Mouse (Mus musculus) heart, adult 2 months (tissue): ENCODE measurements at regions not wholly inside any gene's neighbourhood (a gene's known extent, or its start where the extent isn't known, plus 50 kb on each side); places are given as distances from the start of the nearest gene placed in this dataset.

ENCODE experiments used
- DNase-seq, 2 experiments: peaks; one replicate each; pipeline ENCODE4 v3.0.0; 2021
- H3K27ac ChIP-seq: fragments of 200-600 bp; 2 replicates; pipeline ENCODE4 v1.8.1; 2022
- H3K27me3 ChIP-seq: fragments of 200-500 bp; 2 replicates; pipeline ENCODE4 v1.6.1; 2012; ENCODE audit warnings: mild to moderate bottlenecking, low read length, inconsistent platforms, mixed read lengths; ENCODE audit not compliant: control insufficient read depth, insufficient read depth
- H3K36me3 ChIP-seq: fragments of 200-500 bp; 2 replicates; pipeline ENCODE4 v1.6.1; 2012; ENCODE audit warnings: low read length, inconsistent platforms; ENCODE audit not compliant: control insufficient read depth, insufficient read depth
- H3K4me1 ChIP-seq: fragments of 200-500 bp; 2 replicates; pipeline ENCODE4 v1.6.1; 2011; ENCODE audit warnings: low read length; ENCODE audit not compliant: control insufficient read depth, insufficient read depth
- H3K4me3 ChIP-seq: fragments of 200-600 bp; 2 replicates; pipeline ENCODE4 v1.8.1; 2022
- H3K79me2 ChIP-seq: fragments of 200-500 bp; replicated peaks from 2 replicates; pipeline ENCODE4 v1.6.1; 2012; ENCODE audit warnings: mild to moderate bottlenecking, inconsistent platforms, low read length, moderate library complexity, mixed read lengths; ENCODE audit not compliant: control insufficient read depth, insufficient read depth
- H3K9ac ChIP-seq: fragments of 200-500 bp; 2 replicates; pipeline ENCODE4 v1.6.1; 2012; ENCODE audit warnings: low read depth, mild to moderate bottlenecking, control low read depth, inconsistent platforms, low read length, mixed read lengths
- CTCF ChIP-seq: fragments of 200-600 bp; IDR thresholded peaks from 2 replicates; pipeline ENCODE4 v1.8.1; 2022; ENCODE audit warnings: antibody characterized with exemption, mild to moderate bottlenecking, moderate library complexity
- EP300 ChIP-seq: fragments of 200-500 bp; IDR thresholded peaks from 2 replicates; pipeline ENCODE4 v1.6.1; 2011; ENCODE audit warnings: low read depth, low read length, control low read depth; ENCODE audit not compliant: insufficient read depth
- POLR2A ChIP-seq: fragments of 200-500 bp; IDR thresholded peaks from 2 replicates; pipeline ENCODE4 v1.6.1; 2011; ENCODE audit warnings: mild to moderate bottlenecking, low read depth, low read length, control low read depth; ENCODE audit not compliant: insufficient read depth
- WGBS: fragments of 180-500 bp; shearing (Covaris S2); methylation state at CpG from one replicate; pipeline ENCODE4 v1.1.7; 2018; 5-methylcytosine and 5-hydroxymethylcytosine counted together
- intact Hi-C: fragments of 180-260 bp; cut with DNase I; formaldehyde crosslinking; loops from one replicate; pipeline ENCODE4 v1.15.1; 2025

DNA sequence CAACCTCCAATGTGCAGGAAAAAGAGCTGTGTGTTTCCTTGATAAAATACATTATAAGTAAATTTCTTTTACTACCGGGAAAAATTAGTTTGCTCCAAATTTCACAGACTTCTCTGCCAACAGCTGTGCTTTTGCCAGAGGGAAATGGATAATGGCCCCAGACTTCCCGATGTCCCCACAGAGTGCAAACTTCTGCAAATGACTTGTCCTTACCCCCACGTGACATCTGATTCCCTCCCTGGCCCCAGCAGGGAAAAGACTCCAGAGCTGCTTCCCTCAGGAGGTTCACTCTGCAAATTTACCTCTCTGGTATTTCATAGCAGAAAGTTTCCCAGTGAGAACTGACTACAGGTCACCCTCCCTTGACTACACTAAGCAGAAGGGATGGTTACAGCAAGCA, 159.3 kb downstream of the Fndc1 start:
- H3K79me2 ChIP-seq: no peaks in the 10 kb centered on the region
- H3K27ac ChIP-seq: no peak overlapping the region
- no peak for DNase-seq
- intact Hi-C loops: no loop called here
- no peaks in the 10 kb centered on the region for H3K36me3 ChIP-seq
- no peaks in the 10 kb centered on the region for H3K27me3 ChIP-seq
- no peak for TF ChIP-seq CTCF
- TF ChIP-seq POLR2A: no peak
- TF ChIP-seq EP300: no peak
- 41% methylated on average over 3 of the region's 3 CpGs for WGBS
- H3K4me3 ChIP-seq: no peak overlapping the region
- H3K9ac ChIP-seq: no peak overlapping the region
- peaks cover 1% of the 10 kb centered on the region for H3K4me1 ChIP-seq

DNA sequence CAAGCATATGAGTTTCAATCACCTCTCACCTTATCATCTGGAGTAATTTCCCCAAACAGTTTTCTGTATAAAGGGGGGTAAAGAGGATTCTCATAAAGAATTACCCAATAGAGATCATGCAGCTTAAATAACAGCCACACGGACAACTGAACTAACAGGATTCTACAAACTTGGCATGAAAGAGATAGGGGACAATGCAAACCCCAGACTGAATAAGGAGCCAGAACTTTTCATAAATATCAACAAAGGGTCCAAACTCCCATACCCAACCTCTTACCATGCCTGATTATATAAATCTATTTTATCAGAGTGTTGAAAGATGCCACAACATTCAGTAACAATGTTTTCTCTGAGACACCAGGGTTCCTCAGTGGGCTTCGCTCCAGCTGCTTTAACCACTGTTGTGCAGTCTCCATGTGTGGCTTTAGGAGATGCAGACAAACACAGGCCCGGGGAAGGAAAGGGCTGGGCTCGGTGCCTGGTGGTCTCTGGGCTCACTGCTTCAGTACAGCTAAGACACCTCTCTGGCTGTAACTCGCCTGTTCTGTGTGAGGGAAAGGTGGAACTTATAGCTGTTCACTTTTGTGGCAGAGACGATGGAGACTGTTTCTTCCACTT, 160.2 kb downstream of the Fndc1 start:
- WGBS: 69% methylated on average over 6 of the region's 6 CpGs
- no peak overlapping the region for H3K27ac ChIP-seq
- H3K4me1 ChIP-seq: peaks cover 1% of the 10 kb centered on the region
- no peak overlapping the region for H3K4me3 ChIP-seq
- intact Hi-C loops: no loop called here
- no peaks in the 10 kb centered on the region for H3K36me3 ChIP-seq
- TF ChIP-seq POLR2A (no peak), EP300 (no peak), CTCF (no peak)
- H3K79me2 ChIP-seq: no peaks in the 10 kb centered on the region
- H3K27me3 ChIP-seq: no peaks in the 10 kb centered on the region
- DNase-seq: no peak
- no peak overlapping the region for H3K9ac ChIP-seq

DNA sequence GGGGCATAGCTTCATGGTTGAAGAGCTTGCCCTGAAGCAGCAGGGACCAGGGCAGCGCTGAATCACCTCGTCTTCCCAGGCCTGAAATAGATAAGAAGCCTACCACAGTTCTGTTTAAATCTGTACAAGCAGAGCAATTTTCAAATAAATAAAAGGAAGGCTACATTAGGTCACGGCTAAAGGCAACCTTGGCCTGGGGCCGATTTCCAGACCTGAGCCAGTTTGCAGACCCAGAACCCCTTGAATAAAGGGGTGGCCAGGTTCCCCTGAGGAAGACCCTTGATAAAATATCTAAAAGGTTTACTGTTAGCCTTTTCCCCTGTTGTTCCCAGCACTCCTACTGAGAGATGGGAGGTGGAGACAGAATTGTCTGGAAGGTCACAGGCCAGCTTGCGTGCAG, 160.9 kb downstream of the Fndc1 start:
- WGBS: 72% methylated on average over 5 of the region's 5 CpGs
- no peaks in the 10 kb centered on the region for H3K36me3 ChIP-seq
- H3K4me1 ChIP-seq: peaks cover 1% of the 10 kb centered on the region
- DNase-seq: no peak
- H3K79me2 ChIP-seq: no peaks in the 10 kb centered on the region
- H3K4me3 ChIP-seq: no peak overlapping the region
- intact Hi-C loops: no loop called here
- no peak overlapping the region for H3K27ac ChIP-seq
- TF ChIP-seq CTCF (no peak), EP300 (no peak), POLR2A (no peak)
- no peaks in the 10 kb centered on the region for H3K27me3 ChIP-seq
- no peak overlapping the region for H3K9ac ChIP-seq

DNA sequence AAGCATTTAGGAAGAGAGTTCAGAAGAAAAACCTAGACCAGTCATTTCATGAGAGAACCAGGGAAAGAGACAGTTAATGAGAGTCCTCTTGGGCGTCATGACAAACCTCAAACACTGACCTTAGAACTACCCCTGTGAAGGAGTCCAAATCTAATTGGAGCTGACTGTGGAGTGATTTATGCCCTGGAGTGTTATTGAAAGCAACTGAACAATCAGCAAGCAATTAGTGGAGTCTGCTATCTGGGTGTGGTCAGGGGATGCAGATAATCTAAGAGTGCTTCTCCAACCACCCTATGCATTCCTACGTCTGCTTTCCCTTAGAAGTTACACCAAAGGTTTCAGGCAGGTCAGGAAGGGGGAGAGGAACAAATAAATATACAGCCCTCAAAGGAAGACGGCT, 161.4 kb downstream of the Fndc1 start:
- H3K9ac ChIP-seq: no peak overlapping the region
- H3K79me2 ChIP-seq: no peaks in the 10 kb centered on the region
- H3K4me1 ChIP-seq: peaks cover 1% of the 10 kb centered on the region
- WGBS: 60% methylated on average over 3 of the region's 3 CpGs
- H3K27me3 ChIP-seq: no peaks in the 10 kb centered on the region
- H3K4me3 ChIP-seq: no peak overlapping the region
- intact Hi-C loops: no loop called here
- no peak for DNase-seq
- no peak overlapping the region for H3K27ac ChIP-seq
- TF ChIP-seq EP300 (no peak), POLR2A (no peak), CTCF (no peak)
- no peaks in the 10 kb centered on the region for H3K36me3 ChIP-seq

DNA sequence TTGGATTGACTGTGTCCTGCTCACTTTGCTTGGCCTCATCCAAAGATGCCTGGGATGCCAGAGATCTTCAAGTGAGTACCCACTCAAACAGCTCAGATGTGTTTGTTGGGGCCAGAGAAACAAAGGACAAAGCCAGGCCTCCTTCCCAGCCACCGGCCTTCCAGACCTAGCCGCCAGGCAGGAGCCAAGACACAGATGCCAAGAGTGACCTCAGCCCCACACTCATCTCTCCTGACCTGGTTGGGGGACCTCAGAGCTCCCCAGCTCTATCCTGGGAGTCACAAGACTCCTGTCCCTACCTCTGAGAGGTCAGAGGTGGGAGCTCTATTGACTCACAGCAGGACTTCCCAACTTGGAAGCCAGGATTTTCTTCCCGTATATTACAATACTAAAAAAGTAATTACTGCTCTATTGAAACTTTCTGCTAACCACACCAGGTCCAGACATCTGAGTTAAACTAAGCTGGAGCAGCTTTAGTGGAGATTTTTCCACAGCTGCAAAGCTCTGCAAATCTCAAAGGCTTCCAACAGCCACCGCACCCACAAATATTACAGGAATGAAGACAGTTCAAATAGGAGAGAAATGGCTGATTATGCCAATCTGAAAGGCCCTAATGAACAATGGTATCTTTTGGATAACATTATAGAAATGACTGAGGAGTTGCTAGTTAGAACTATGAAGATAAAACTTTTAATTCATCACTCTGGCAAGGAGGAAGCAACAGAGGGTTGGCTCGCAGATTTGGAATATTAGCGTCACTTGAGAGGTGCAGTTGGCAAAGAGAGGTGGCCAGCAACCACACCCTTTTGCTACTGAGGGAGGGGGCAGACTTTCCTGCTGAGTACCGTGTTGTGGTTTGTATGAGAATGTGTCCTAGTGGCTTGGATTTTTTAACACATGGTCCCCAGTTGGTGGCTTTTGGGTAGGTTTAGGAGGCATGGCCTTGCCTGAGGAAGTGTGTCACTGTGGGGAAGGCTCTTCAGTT, 162.9 kb downstream of the Fndc1 start:
- intact Hi-C loops: no loop called here
- no peak for TF ChIP-seq CTCF
- Histone ChIP-seq H3K79me2 (no peaks in the 10 kb centered on the region), H3K27ac (peak overlapping the region; percentile 33), H3K36me3 (no peaks in the 10 kb centered on the region), H3K27me3 (no peaks in the 10 kb centered on the region), H3K4me3 (no peak overlapping the region), H3K4me1 (peaks cover 1% of the 10 kb centered on the region), H3K9ac (no peak overlapping the region)
- peak; percentile 44 to 63 for DNase-seq
- WGBS: 73% methylated on average over 7 of the region's 7 CpGs

DNA sequence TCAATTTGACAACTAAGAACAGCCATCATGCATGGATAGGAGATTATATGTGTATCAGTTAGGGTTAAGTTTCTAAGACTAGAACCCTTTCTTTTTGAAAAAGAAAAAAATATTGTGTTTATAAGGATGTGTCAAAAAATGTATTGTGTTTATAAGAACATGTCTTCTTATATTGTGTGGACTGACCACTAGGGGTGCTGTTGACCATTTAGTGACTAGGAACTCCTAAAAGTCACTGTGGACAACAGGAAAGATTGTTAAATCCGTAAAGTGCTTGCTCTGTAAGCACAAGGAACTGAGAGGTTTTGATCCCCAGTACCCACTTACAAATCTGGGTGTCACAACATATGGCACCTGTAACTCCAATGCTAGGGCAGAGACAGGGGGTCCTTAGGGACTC, 170.6 kb downstream of the Fndc1 start:
- no peak for DNase-seq
- no peaks in the 10 kb centered on the region for H3K79me2 ChIP-seq
- H3K4me3 ChIP-seq: no peak overlapping the region
- no peaks in the 10 kb centered on the region for H3K36me3 ChIP-seq
- intact Hi-C loops: no loop called here
- peaks cover 2% of the 10 kb centered on the region; the same call in 1 of the 2 replicates for H3K4me1 ChIP-seq
- no peak for TF ChIP-seq POLR2A
- peak; percentile 56 for TF ChIP-seq CTCF
- no peaks in the 10 kb centered on the region for H3K27me3 ChIP-seq
- WGBS: 60% methylated on average over 1 of the region's 1 CpGs
- H3K9ac ChIP-seq: no peak overlapping the region
- no peak overlapping the region for H3K27ac ChIP-seq
